Mouse (Mus musculus) intestine, embryonic 14.5 days (tissue): Measurements from ENCODE around the gene Tmem44. TPM values are rescaled to one million over a fixed set of nuclear protein-coding genes. Genes with fewer than 3 reads are reported as not detected.

ENCODE experiments used
- ATAC-seq: fragments of 200-750 bp; cut with Nextera tagmentation; replicated peaks from 2 replicates; pipeline ENCODE4 v1.8.0; 2017; ENCODE audit warnings: low read depth, moderate number of reproducible peaks, moderate TSS enrichment, moderate library complexity; ENCODE audit not compliant: low FRiP score, low TSS enrichment
- DNase-seq: peaks from one replicate; pipeline ENCODE4 v3.0.0-alpha.2; 2018; ENCODE audit warnings: low spot score
- H3K27ac ChIP-seq: fragments of 300-500 bp; sonication (generic); 2 replicates; pipeline ENCODE4 v1.5.1; 2014; ENCODE audit warnings: low read depth, mild to moderate bottlenecking, control low read depth
- H3K27me3 ChIP-seq: fragments of 300-500 bp; sonication (generic); replicated peaks from 2 replicates; pipeline ENCODE4 v1.6.1; 2014; ENCODE audit warnings: low read length, control low read depth; ENCODE audit not compliant: control insufficient read depth, insufficient read depth
- H3K36me3 ChIP-seq: fragments of 300-500 bp; sonication (generic); 2 replicates; pipeline ENCODE4 v1.6.1; 2014; ENCODE audit warnings: low read length, control low read depth; ENCODE audit not compliant: control insufficient read depth, insufficient read depth
- H3K4me1 ChIP-seq: fragments of 300-500 bp; sonication (generic); replicated peaks from 2 replicates; pipeline ENCODE4 v1.6.1; 2014; ENCODE audit warnings: low read length, control low read depth, mixed read lengths; ENCODE audit not compliant: control insufficient read depth, insufficient read depth
- H3K4me2 ChIP-seq: fragments of 300-500 bp; sonication (generic); 2 replicates; pipeline ENCODE4 v1.6.1; 2014; ENCODE audit warnings: low read length
- H3K4me3 ChIP-seq: fragments of 300-500 bp; sonication (generic); 2 replicates; pipeline ENCODE4 v1.5.1; 2014; ENCODE audit warnings: low read depth, low read length, control low read depth, mixed read lengths
- H3K9ac ChIP-seq: fragments of 300-500 bp; sonication (generic); 2 replicates; pipeline ENCODE4 v1.6.1; 2014; ENCODE audit warnings: mild to moderate bottlenecking, low read length
- H3K9me3 ChIP-seq: fragments of 300-500 bp; sonication (generic); 2 replicates; pipeline ENCODE4 v1.6.1; 2016; ENCODE audit warnings: low read length, control low read depth; ENCODE audit not compliant: control insufficient read depth
- WGBS: fragments of 180-500 bp; shearing (Covaris S2); extraction: QIAGEN DNeasy Blood & Tissue Kit; methylation state at CpG from one replicate; pipeline ENCODE4 v1.1.7; 2014; 5-methylcytosine and 5-hydroxymethylcytosine counted together
- polyA plus RNA-seq: library from polyadenylated mRNA; unstranded; fragments of >200 nt; fragmentation: Nextera tagmentation; extraction: Ambion mirVana; gene quantifications from 2 replicates; pipeline ENCODE4 v1.2.1, GENCODE M21; 2014

The Tmem44 gene
- polyA plus RNA-seq, 1 experiment from 2014 or later = 15.6 TPM

DNA sequence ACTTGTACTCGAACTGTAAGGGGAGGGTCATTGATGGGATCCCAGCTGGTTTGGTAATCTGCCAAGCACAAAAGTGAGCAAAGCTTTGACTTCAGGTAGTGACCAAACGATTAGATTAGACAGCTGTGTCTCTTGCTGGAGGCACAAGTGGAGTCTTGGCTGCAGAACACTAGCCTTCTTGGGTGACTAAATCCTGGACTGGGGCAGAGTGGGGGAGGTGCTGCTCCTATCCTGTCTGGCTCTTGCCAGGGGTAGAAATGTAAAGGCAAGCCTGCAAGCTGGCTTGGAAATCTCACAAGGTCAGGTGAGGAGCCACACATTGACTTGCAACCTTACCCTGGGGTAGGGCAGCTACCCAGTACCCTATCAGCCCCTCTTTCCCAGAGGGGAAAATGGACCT, 59.9 kb downstream of the Tmem44 start:
- 67% methylated on average over 2 of the region's 2 CpGs for WGBS
- H3K27ac ChIP-seq = no peak overlapping the region
- ATAC-seq = no peak

DNA sequence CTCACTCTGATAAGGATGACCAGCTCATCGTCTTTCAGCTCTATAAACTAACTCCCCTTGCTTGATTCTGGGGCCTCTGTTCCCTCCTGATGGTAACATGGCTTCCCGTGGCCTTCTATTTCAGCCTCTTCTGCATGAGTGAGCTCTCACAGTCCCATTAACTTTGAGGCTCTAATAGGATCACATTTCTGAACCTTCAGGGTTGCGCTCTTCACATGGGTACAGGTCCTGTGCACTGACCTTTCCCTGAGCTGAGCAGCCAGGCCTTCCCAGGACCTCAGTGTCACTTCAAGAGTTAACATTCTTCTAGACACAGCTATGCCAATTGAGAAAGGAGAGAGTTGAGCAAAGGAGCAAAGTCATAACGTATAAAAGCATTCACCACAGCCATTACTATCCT, 60.3 kb downstream of the Tmem44 start:
- Histone ChIP-seq H3K36me3 (no peaks in the 10 kb centered on the region), H3K4me2 (no peak overlapping the region), H3K4me3 (no peak overlapping the region), H3K27me3 (no peaks in the 10 kb centered on the region), H3K9me3 (no peaks in the 10 kb centered on the region), H3K9ac (no peak overlapping the region), H3K27ac (no peak overlapping the region), H3K4me1 (0 out of 2 replicates have a peak, but pooled peaks cover 4% of the 10 kb centered on the region)
- WGBS = 64% methylated on average over 4 of the region's 4 CpGs
- DNase-seq (no peak), ATAC-seq (no peak)

More for the DNA sequence above, 59.9 kb downstream of the Tmem44 start:
- Histone ChIP-seq H3K4me2 (no peak overlapping the region), H3K4me1 (0 out of 2 replicates have a peak, but pooled peaks cover 4% of the 10 kb centered on the region), H3K27me3 (no peaks in the 10 kb centered on the region), H3K9me3 (no peaks in the 10 kb centered on the region), H3K4me3 (no peak overlapping the region), H3K9ac (no peak overlapping the region), H3K36me3 (no peaks in the 10 kb centered on the region)
- DNase-seq = no peak

DNA sequence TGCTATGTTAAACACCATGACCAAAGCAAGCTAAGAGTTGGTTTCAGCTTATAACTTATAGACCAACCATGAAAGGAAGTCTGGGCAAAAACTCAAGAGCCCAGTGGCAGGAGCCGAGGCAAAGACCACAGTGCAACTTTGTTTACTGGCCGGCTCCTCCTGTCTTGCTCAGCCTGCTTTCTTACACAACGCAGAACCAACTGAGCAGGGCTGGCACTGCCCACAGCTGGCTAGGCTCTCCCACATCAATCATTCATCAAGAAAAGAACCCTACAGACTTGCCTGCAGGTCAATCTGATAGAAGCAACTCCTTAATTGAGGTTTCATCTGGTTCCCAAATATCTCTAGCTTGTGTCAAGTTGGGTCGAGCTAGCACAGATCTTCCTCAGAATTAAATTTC, 61.0 kb downstream of the Tmem44 start:
- Histone ChIP-seq H3K27ac (no peak overlapping the region), H3K9me3 (no peaks in the 10 kb centered on the region), H3K9ac (no peak overlapping the region), H3K4me3 (no peak overlapping the region), H3K27me3 (no peaks in the 10 kb centered on the region), H3K4me1 (0 out of 2 replicates have a peak, but pooled peaks cover 4% of the 10 kb centered on the region), H3K36me3 (no peaks in the 10 kb centered on the region), H3K4me2 (no peak overlapping the region)
- ATAC-seq (no peak), DNase-seq (no peak)
- WGBS = 65% methylated on average over 4 of the region's 4 CpGs

DNA sequence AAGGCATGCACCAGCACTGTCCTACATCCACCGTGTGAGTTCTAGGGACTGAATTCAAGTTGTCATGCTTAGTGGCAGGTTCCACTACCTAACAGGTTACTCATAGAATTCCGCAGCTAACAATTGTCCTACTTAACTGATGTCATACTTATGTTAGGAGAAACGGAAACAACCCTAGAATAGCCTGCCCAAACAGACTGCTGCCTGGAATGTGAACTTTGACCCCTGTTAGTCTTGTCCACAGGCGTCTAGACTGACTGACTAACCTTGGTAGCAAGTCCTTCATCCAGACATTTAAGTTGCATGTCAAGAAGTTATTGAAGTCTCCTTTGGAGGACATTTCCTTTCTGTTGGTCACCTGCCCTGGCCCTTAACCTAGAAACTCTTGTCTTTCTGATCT, 64.1 kb downstream of the Tmem44 start:
- H3K4me3 ChIP-seq = no peak overlapping the region

DNA sequence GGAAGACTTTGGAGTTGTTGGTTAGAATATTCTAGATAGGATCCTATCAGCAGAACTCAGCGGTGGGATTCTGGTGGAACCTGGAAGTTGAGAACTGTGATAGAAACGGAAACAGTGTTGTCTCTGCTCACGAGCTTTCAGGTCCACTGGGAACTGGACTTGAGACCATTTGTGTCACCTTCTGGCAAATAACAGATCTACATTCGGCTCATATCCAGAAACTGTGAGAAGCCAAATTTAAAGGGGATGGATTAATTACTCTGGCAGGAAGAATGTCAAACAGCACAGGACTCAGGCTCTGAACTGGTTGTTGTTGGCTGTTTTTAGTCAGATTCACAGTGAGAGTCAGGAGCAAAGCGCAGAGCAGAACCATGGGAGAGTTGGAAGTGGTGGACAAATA, 72.9 kb downstream of the Tmem44 start:
- Histone ChIP-seq H3K36me3 (no peaks in the 10 kb centered on the region), H3K27ac (no peak overlapping the region), H3K4me2 (no peak overlapping the region), H3K4me3 (no peak overlapping the region), H3K9ac (no peak overlapping the region), H3K9me3 (no peaks in the 10 kb centered on the region), H3K4me1 (no peaks in the 10 kb centered on the region), H3K27me3 (no peaks in the 10 kb centered on the region)
- WGBS = 92% methylated on average over 5 of the region's 5 CpGs
- no peak for ATAC-seq
- no peak for DNase-seq

More for the DNA sequence above, 64.1 kb downstream of the Tmem44 start:
- no peaks in the 10 kb centered on the region for H3K36me3 ChIP-seq
- no peak for ATAC-seq
- no peak overlapping the region for H3K9ac ChIP-seq
- H3K27me3 ChIP-seq = no peaks in the 10 kb centered on the region
- no peak overlapping the region for H3K4me2 ChIP-seq
- H3K27ac ChIP-seq = no peak overlapping the region
- no peak for DNase-seq
- 48% methylated on average over 4 of the region's 4 CpGs for WGBS
- no peaks in the 10 kb centered on the region for H3K4me1 ChIP-seq
- H3K9me3 ChIP-seq = no peaks in the 10 kb centered on the region

GRCm38 (mm10) chr16:30477006-30477405, 73.6 kb downstream of the Tmem44 start:
- no peak overlapping the region for H3K9ac ChIP-seq
- no peaks in the 10 kb centered on the region for H3K4me1 ChIP-seq
- DNase-seq = no peak
- no peak for ATAC-seq
- no peak overlapping the region for H3K27ac ChIP-seq
- no peaks in the 10 kb centered on the region for H3K27me3 ChIP-seq
- no peaks in the 10 kb centered on the region for H3K9me3 ChIP-seq
- H3K4me3 ChIP-seq = no peak overlapping the region
- H3K4me2 ChIP-seq = no peak overlapping the region
- WGBS = 75% methylated on average over 3 of the region's 3 CpGs
- H3K36me3 ChIP-seq = no peaks in the 10 kb centered on the region

- 67% methylated on average over 10 of the region's 10 CpGs for WGBS
- no peak overlapping the region for H3K9ac ChIP-seq
- no peaks in the 10 kb centered on the region for H3K36me3 ChIP-seq
- DNase-seq (no peak), ATAC-seq (no peak)
- H3K4me3 ChIP-seq = no peak overlapping the region
- no peak overlapping the region for H3K27ac ChIP-seq
- H3K4me2 ChIP-seq = no peak overlapping the region
- H3K27me3 ChIP-seq = no peaks in the 10 kb centered on the region
- peaks cover 5% of the 10 kb centered on the region; the same call in 1 of the 2 replicates for H3K9me3 ChIP-seq
- H3K4me1 ChIP-seq = no peaks in the 10 kb centered on the region
Measured at GRCm38 (mm10) chr16:30475633-30476461, 74.8 kb downstream of the Tmem44 start.

DNA sequence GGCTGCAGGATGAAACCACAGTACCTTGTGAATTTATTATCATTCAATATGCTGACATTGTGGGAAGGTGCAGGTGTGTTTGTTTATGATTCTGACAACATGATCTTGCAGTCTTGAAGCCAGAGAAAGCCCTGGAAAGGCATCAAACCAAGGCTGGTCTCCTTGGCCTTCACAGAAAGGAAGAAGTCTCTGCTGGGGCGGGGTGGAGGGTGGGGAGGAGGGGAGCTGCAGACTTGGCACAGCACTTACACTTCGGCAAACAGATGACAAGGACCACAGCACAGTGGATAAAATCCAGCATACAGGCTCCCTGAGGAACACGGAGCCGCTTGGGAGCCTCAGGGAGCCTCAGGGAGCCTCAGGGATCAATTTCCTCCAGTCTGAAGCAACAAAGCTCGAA, 78.2 kb downstream of the Tmem44 start:
- Histone ChIP-seq H3K4me1 (no peaks in the 10 kb centered on the region), H3K9me3 (peaks cover 6% of the 10 kb centered on the region; the same call in 1 of the 2 replicates), H3K4me2 (no peak overlapping the region), H3K9ac (no peak overlapping the region), H3K27me3 (no peaks in the 10 kb centered on the region), H3K27ac (no peak overlapping the region), H3K4me3 (no peak overlapping the region), H3K36me3 (no peaks in the 10 kb centered on the region)
- DNase-seq (no peak), ATAC-seq (no peak)
- 40% methylated on average over 5 of the region's 5 CpGs for WGBS

DNA sequence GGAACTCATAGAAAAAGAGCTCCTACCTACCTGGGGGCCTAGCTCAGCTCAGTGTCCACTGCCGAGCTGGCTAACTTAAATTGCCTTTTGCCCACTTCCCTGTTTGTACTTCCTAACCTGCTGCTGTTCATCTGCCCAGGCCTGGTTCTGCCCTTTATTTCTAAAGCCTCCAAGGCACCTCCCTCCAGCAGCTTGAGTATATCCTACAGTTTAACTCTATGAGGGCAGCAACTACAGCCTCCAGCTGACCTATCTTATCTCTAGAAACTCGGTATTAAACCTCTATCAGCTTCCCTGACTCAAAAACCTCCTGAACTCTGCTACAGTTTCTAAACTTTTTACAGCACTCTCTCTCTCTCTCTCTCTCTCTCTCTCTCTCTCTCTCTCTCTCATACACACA, 78.7 kb downstream of the Tmem44 start:
- peaks cover 6% of the 10 kb centered on the region; the same call in 1 of the 2 replicates for H3K9me3 ChIP-seq
- no peak for DNase-seq
- WGBS = 52% methylated on average over 2 of the region's 2 CpGs
- no peak overlapping the region for H3K4me3 ChIP-seq
- H3K36me3 ChIP-seq = no peaks in the 10 kb centered on the region
- H3K4me2 ChIP-seq = no peak overlapping the region
- H3K9ac ChIP-seq = no peak overlapping the region
- no peak for ATAC-seq
- H3K4me1 ChIP-seq = no peaks in the 10 kb centered on the region
- H3K27me3 ChIP-seq = no peaks in the 10 kb centered on the region
- H3K27ac ChIP-seq = no peak overlapping the region
